Mouse (Mus musculus) heart, postnatal 0 days (tissue): Measurements from ENCODE around the gene Ulk4. TPM values are rescaled to one million over a fixed set of nuclear protein-coding genes. Genes with fewer than 3 reads are reported as not detected.

Experiments
- ATAC-seq: fragments of 200-750 bp; cut with Nextera tagmentation; 2 replicates; pipeline ENCODE4 v1.8.0; 2017; ENCODE audit warnings: low read depth, moderate number of reproducible peaks, moderate library complexity; ENCODE audit not compliant: insufficient read depth
- DNase-seq: peaks from one replicate; pipeline ENCODE4 v3.0.0-alpha.2; 2016; ENCODE audit warnings: low spot score
- H3K27ac ChIP-seq: fragments of 300-500 bp; sonication (generic); 2 replicates; pipeline ENCODE4 v1.5.1; 2014; ENCODE audit warnings: low read depth, mild to moderate bottlenecking
- H3K27me3 ChIP-seq: fragments of 300-500 bp; sonication (generic); 2 replicates; pipeline ENCODE4 v1.6.1; 2014; ENCODE audit warnings: low read length, mixed read lengths; ENCODE audit not compliant: control insufficient read depth, insufficient read depth
- H3K36me3 ChIP-seq: fragments of 300-500 bp; sonication (generic); replicated peaks from 2 replicates; pipeline ENCODE4 v1.6.1; 2014; ENCODE audit warnings: low read length, mixed read lengths; ENCODE audit not compliant: control insufficient read depth, insufficient read depth
- H3K4me1 ChIP-seq: fragments of 300-500 bp; sonication (generic); 2 replicates; pipeline ENCODE4 v1.6.1; 2014; ENCODE audit warnings: antibody characterized with exemption; ENCODE audit not compliant: control insufficient read depth, insufficient read depth
- H3K4me2 ChIP-seq: fragments of 300-500 bp; sonication (generic); 2 replicates; pipeline ENCODE4 v1.6.1; 2014; ENCODE audit warnings: low read depth, mild to moderate bottlenecking, low read length, moderate library complexity
- H3K4me3 ChIP-seq: fragments of 300-500 bp; sonication (generic); 2 replicates; pipeline ENCODE4 v1.5.1; 2014; ENCODE audit warnings: low read depth, low read length
- H3K9ac ChIP-seq: fragments of 300-500 bp; sonication (generic); replicated peaks from 2 replicates; pipeline ENCODE4 v1.6.1; 2014; ENCODE audit warnings: low read depth, low read length, mixed read lengths
- H3K9me3 ChIP-seq: fragments of 300-500 bp; sonication (generic); replicated peaks from 2 replicates; pipeline ENCODE4 v1.6.1; 2016; ENCODE audit warnings: low read length; ENCODE audit not compliant: control insufficient read depth
- CTCF ChIP-seq: IDR thresholded peaks from 2 replicates; pipeline ENCODE4 v1.5.1; 2016; ENCODE audit warnings: antibody characterized with exemption, control low read depth, low read depth
- EP300 ChIP-seq: IDR thresholded peaks from 2 replicates; pipeline ENCODE4 v1.6.1; 2016; ENCODE audit warnings: antibody characterized with exemption, low read depth
- WGBS: fragments of 180-500 bp; shearing (Covaris S2); extraction: QIAGEN DNeasy Blood & Tissue Kit; methylation state at CpG from one replicate; pipeline ENCODE4 v1.1.7; 2014; 5-methylcytosine and 5-hydroxymethylcytosine counted together
- polyA plus RNA-seq: library from polyadenylated mRNA; unstranded; fragments of >200 nt; fragmentation: Nextera tagmentation; extraction: Ambion mirVana; gene quantifications from 2 replicates; pipeline ENCODE4 v1.2.1, GENCODE M21; 2015
- total RNA-seq: library from RNA; depleted of rRNA; stranded (reverse); fragments of >200 nt; gene quantifications from 2 replicates; pipeline ENCODE4 v1.2.3, GENCODE M21; 2014; ENCODE audit warnings: low replicate concordance

Gene Ulk4
- total and polyA plus RNA-seq, 2 experiments from 2014 or later, result 1.5 to 66.7 TPM

- no peak overlapping the region for H3K4me2 ChIP-seq
- DNase-seq (no peak), ATAC-seq (no peak)
- H3K9me3 ChIP-seq, result no peaks in the 10 kb centered on the region
- no peak overlapping the region for H3K27ac ChIP-seq
- H3K36me3 ChIP-seq, result no peaks in the 10 kb centered on the region
- H3K9ac ChIP-seq, result no peak overlapping the region
- TF ChIP-seq CTCF (no peak), EP300 (no peak)
- no peak overlapping the region for H3K4me3 ChIP-seq
- H3K27me3 ChIP-seq, result no peaks in the 10 kb centered on the region
- no peaks in the 10 kb centered on the region for H3K4me1 ChIP-seq
- WGBS, result 81% methylated on average over 8 of the region's 8 CpGs
Measured at GRCm38 (mm10) chr9:121128934-121129333, 148.1 kb downstream of the Ulk4 start.

- Histone ChIP-seq H3K27ac (no peak overlapping the region), H3K4me2 (no peak overlapping the region), H3K36me3 (no peaks in the 10 kb centered on the region), H3K27me3 (no peaks in the 10 kb centered on the region), H3K9me3 (no peaks in the 10 kb centered on the region), H3K4me3 (no peak overlapping the region), H3K4me1 (no peaks in the 10 kb centered on the region), H3K9ac (no peak overlapping the region)
- ATAC-seq (no peak), DNase-seq (no peak)
- TF ChIP-seq EP300 (no peak), CTCF (no peak)
- 77% methylated on average over 2 of the region's 2 CpGs for WGBS
Measured at GRCm38 (mm10) chr9:121127025-121127424, 150.0 kb downstream of the Ulk4 start.

DNA sequence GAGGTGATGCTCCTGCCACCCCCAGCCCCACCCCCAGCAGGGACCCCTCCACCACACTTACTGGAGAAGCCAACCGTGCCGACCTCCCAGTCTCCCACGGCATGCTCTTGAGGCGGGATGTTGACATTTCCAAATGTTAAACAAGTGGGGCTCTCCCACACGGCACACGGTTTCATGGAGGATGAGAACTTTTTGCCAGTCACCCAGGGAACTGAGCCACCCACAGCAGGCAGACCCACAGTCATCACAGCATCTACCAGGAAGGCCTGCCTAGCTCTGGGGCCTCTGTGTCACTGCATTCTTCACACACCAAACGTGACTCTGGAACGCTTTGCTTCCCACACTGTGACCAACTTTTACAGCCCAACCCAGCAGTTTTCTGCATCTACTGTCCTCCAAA, 152.3 kb downstream of the Ulk4 start:
- Histone ChIP-seq H3K36me3 (no peaks in the 10 kb centered on the region), H3K4me2 (no peak overlapping the region), H3K4me3 (no peak overlapping the region), H3K9ac (no peak overlapping the region), H3K4me1 (no peaks in the 10 kb centered on the region), H3K9me3 (no peaks in the 10 kb centered on the region), H3K27me3 (no peaks in the 10 kb centered on the region), H3K27ac (no peak overlapping the region)
- ATAC-seq (no peak), DNase-seq (no peak)
- WGBS, result 77% methylated on average over 8 of the region's 8 CpGs
- TF ChIP-seq EP300 (no peak), CTCF (no peak)

GRCm38 (mm10) chr9:121122039-121122438, 155.0 kb downstream of the Ulk4 start:
- no peaks in the 10 kb centered on the region for H3K36me3 ChIP-seq
- no peak for DNase-seq
- TF ChIP-seq CTCF (no peak), EP300 (no peak)
- H3K4me3 ChIP-seq, result no peak overlapping the region
- no peak overlapping the region for H3K4me2 ChIP-seq
- no peaks in the 10 kb centered on the region for H3K4me1 ChIP-seq
- no peak for ATAC-seq
- no peaks in the 10 kb centered on the region for H3K27me3 ChIP-seq
- no peaks in the 10 kb centered on the region for H3K9me3 ChIP-seq
- no peak overlapping the region for H3K9ac ChIP-seq
- WGBS, result 44% methylated on average over 5 of the region's 5 CpGs
- H3K27ac ChIP-seq, result no peak overlapping the region

GRCm38 (mm10) chr9:121117936-121118335, 159.1 kb downstream of the Ulk4 start:
- Histone ChIP-seq H3K4me3 (no peak overlapping the region), H3K27me3 (no peaks in the 10 kb centered on the region), H3K9ac (no peak overlapping the region), H3K4me1 (no peaks in the 10 kb centered on the region), H3K27ac (no peak overlapping the region), H3K36me3 (no peaks in the 10 kb centered on the region), H3K4me2 (no peak overlapping the region), H3K9me3 (no peaks in the 10 kb centered on the region)
- no peak for TF ChIP-seq EP300
- no peak for TF ChIP-seq CTCF
- DNase-seq (no peak), ATAC-seq (no peak)
- 46% methylated on average over 4 of the region's 4 CpGs for WGBS

DNA sequence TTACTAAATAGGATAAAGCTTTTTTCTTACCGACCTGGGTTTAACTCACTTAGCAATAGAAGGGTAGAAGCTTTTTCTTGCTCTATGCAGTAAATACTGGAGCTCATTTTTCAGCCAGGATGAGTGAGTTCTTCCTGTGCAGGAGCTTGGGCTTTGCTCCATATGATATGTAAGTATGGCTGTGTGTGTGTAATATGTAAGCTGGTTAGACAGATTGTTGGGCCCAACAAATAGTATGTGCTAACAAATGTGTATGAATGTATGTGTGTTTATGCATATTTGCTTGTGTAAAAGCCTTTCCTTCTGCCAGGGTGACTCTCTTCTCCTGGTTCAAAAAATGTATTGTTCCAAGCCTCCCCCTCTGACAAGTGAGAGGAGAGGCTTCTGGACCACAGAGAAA, 164.9 kb downstream of the Ulk4 start:
- Histone ChIP-seq H3K27ac (no peak overlapping the region), H3K4me1 (no peaks in the 10 kb centered on the region), H3K4me2 (no peak overlapping the region), H3K9me3 (no peaks in the 10 kb centered on the region), H3K27me3 (no peaks in the 10 kb centered on the region), H3K9ac (no peak overlapping the region), H3K4me3 (no peak overlapping the region), H3K36me3 (no peaks in the 10 kb centered on the region)
- no peak for DNase-seq
- ATAC-seq, result no peak
- 66% methylated on average over 1 of the region's 1 CpGs for WGBS
- TF ChIP-seq CTCF, result no peak
- no peak for TF ChIP-seq EP300
